Mouse (Mus musculus) small intestine, adult 2 months (tissue): ENCODE measurements around the gene Speer4f1. TPM values are rescaled to one million over a fixed set of nuclear protein-coding genes. Genes with fewer than 3 reads are reported as not detected.

Experiments
- H3K27ac ChIP-seq: fragments of 200-500 bp; 2 replicates; pipeline ENCODE4 v1.5.1; 2012; ENCODE audit warnings: low read depth, low read length, control low read depth, inconsistent platforms; ENCODE audit not compliant: insufficient read depth
- H3K27me3 ChIP-seq: fragments of 200-500 bp; 2 replicates; pipeline ENCODE4 v1.6.1; 2012; ENCODE audit warnings: mild to moderate bottlenecking, moderate library complexity, low read length, inconsistent platforms; ENCODE audit not compliant: control insufficient read depth, insufficient read depth
- H3K36me3 ChIP-seq: fragments of 200-500 bp; 2 replicates; pipeline ENCODE4 v1.6.1; 2012; ENCODE audit warnings: mild to moderate bottlenecking, low read length, control low read depth, inconsistent platforms; ENCODE audit not compliant: control insufficient read depth, insufficient read depth
- H3K4me1 ChIP-seq: fragments of 200-500 bp; 2 replicates; pipeline ENCODE4 v1.6.1; 2012; ENCODE audit warnings: low read length, inconsistent platforms, mixed read lengths; ENCODE audit not compliant: control insufficient read depth, insufficient read depth, insufficient read length
- H3K4me3 ChIP-seq: fragments of 200-500 bp; 2 replicates; pipeline ENCODE4 v1.5.1; 2012; ENCODE audit warnings: low read depth, mild to moderate bottlenecking, control low read depth, inconsistent platforms, low read length, moderate library complexity
- CTCF ChIP-seq: fragments of 200-500 bp; IDR thresholded peaks from 2 replicates; pipeline ENCODE4 v1.5.1; 2012; ENCODE audit warnings: low read depth, mild to moderate bottlenecking, control low read depth, inconsistent platforms, low read length, moderate library complexity, mixed read lengths; ENCODE audit not compliant: insufficient replicate concordance, insufficient read length; ENCODE audit errors: extremely low read depth
- POLR2A ChIP-seq: fragments of 200-500 bp; IDR thresholded peaks from 2 replicates; pipeline ENCODE4 v1.6.1; 2012; ENCODE audit warnings: low read depth, mild to moderate bottlenecking, control low read depth, inconsistent platforms, low read length, moderate library complexity
- WGBS: fragments of 180-500 bp; shearing (Covaris S2); methylation state at CpG from one replicate; pipeline ENCODE4 v1.1.7; 2018; 5-methylcytosine and 5-hydroxymethylcytosine counted together
- polyA plus RNA-seq: library from polyadenylated mRNA; depleted of rRNA; stranded (reverse); fragments of >200 nt; gene quantifications from 2 replicates; pipeline ENCODE4 v1.2.3, GENCODE M21; 2012; rRNA removed

Gene Speer4f1
- polyA plus RNA-seq, 1 experiment: not detected

DNA sequence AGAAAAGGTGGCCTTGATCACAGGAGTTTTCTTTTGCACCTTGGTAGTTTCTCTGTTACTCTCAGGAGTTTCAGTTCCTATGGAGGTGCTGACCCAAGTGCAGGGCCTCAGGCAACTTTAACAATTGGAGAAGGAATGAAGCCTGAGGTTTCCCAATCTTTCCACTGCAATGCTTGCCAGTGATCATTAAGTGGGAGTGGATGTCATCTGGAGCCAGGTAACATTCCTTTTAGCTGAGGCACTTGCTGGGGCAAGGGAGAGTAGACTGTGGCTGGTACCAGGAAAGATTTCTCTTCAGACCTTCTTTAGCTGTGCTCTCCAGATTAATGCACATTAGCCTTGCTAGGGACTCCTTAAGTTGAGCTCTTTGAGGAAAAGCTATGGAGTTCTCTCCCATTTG lies 29.6 kb downstream of the Speer4f1 start:
- no peaks in the 10 kb centered on the region for H3K36me3 ChIP-seq
- no peak for TF ChIP-seq CTCF
- TF ChIP-seq POLR2A: no peak
- H3K27me3 ChIP-seq: no peaks in the 10 kb centered on the region; the same call in 1 of the 2 replicates
- no peak overlapping the region for H3K27ac ChIP-seq
- no peak overlapping the region for H3K4me3 ChIP-seq
- no peaks in the 10 kb centered on the region for H3K4me1 ChIP-seq

DNA sequence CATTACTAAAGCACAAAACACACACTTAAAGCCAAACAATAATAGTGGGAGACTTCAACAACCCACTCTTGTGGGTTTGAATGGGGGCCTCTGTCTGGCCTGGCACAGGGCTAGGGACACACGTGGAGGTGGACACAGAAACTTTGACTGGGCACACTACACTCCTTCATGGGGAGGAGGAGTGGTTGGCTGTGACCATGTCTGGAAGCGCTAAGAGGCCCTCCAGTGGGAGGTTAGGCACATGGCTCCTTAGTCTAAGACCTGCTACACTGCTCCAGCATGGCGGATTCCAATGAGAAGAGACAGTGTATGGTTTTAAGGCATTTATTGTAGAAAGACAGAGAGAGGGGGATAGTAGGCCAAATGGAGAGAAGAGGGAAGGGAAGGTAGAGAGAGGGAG lies 32.1 kb downstream of the Speer4f1 start:
- Histone ChIP-seq H3K4me3 (no peak overlapping the region), H3K36me3 (no peaks in the 10 kb centered on the region), H3K27ac (no peak overlapping the region), H3K4me1 (no peaks in the 10 kb centered on the region), H3K27me3 (no peaks in the 10 kb centered on the region; the same call in 1 of the 2 replicates)
- 85% methylated on average over 3 of the region's 3 CpGs for WGBS
- TF ChIP-seq POLR2A (no peak), CTCF (no peak)

Other genes starting within 250 kb of the Speer4f1 start
- gene Speer4f2, start 102.9 kb upstream of the Speer4f1 start, polyA plus RNA-seq: not detected in 2 replicates
- gene Sema3c, start 98.2 kb downstream of the Speer4f1 start, polyA plus RNA-seq: 0.90 and 1.4 TPM in 2 replicates